Mouse (Mus musculus): Measurements from ENCODE around the gene Prtn3.

The Prtn3 gene

DNA sequence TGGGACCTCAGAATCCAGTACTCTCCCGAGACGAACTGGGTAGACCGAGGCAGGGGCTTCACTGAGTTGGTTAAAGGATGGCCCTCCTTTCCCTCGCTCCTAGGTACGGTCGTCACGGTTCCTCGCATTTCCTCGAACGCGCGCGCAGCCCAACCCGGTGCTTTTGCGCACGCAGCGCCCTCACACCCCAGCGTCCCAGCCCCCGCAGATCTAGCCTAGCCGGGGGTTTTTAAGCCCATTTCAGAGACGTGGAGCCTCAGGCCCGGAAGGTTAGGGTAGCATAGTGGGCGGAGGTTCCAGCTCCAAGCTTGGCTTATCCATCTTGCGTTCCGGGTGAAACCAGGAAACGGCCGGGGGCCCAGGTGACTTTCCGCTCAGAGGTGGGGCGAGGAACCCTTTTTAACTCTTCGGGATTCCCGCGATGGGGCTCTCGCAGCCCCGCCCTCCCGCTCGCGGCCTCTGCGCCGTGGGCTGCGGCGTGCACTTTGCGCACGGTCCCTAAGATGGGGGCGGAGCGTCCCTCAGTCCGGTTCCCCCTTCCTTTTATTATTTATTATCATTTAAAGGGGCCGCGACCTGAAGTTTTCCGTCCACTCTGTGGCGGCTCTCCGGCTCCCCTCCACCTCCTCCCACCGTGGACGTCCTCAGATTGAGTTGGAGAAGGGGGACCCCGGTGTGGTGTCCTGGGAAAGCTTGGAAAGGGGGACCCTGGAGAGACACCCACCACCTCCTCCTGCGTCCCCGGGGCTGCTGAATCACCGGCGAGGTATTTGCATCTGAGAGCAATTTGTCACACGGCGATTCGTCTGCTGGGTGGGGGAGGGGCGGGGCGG lies 52.4 kb downstream of the Prtn3 start, which contains the start of gene Arid3a:
TSS of gene Arid3a (plus strand) at position 553 of the 833 bp plus-strand sequence.
- in situ Hi-C loops (cut with MboI, MseI) = loop anchor here (5.0 kb wide), 1 partner anchor 91 kb away; the partner anchor contains the start of gene Arhgap45

DNA sequence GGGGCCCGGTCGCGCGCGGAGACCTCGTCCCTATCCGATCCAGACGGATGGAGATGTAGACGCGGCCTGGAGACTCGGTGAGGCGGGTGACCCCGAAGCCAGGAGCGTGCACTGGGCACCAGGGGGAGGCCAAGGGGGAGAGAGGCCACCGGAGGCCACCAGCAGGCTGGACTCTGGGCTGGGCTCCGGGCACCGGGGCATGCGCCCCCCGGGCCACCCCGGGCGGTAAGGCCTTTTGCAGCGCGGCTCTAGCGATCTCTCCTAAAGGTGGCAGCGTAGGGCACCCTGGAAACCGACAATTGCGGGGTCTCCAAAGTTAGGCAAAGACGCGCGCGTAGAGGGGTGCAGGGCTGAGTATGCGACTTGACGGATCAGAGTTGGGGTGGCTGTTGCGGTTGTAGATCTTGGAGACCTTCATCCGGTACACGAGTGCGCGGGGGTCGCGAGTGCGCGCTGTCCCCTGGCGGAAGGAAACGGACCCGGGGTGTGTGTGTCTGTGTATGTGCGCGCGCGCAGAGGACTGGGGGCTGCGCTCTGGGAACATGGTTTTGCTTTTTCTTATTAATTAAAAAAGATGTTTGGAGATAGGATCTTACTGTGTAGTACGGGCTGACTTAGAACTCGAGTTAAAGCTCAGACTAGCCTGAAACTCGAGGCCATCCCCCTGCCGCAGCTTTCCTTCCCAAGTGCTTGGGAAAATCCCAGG lies 53.2 kb downstream of the Prtn3 start:
- in situ Hi-C loops (cut with MboI, MseI) = loop anchor here (5.0 kb wide), 1 partner anchor 90 kb away; the partner anchor contains the start of gene Arhgap45

- in situ Hi-C loops (cut with MboI, MseI) = loop anchor here (5.0 kb wide), 1 partner anchor 89 kb away; the partner anchor contains the start of gene Arhgap45
Observed at GRCm38 (mm10) chr10:79928030-79928694, 53.9 kb downstream of the Prtn3 start.

- in situ Hi-C loops (cut with MboI, MseI) = loop anchor here (5.0 kb wide), 1 partner anchor 88 kb away; the partner anchor contains the start of gene Arhgap45
Observed at GRCm38 (mm10) chr10:79928907-79929701, 54.8 kb downstream of the Prtn3 start.

DNA sequence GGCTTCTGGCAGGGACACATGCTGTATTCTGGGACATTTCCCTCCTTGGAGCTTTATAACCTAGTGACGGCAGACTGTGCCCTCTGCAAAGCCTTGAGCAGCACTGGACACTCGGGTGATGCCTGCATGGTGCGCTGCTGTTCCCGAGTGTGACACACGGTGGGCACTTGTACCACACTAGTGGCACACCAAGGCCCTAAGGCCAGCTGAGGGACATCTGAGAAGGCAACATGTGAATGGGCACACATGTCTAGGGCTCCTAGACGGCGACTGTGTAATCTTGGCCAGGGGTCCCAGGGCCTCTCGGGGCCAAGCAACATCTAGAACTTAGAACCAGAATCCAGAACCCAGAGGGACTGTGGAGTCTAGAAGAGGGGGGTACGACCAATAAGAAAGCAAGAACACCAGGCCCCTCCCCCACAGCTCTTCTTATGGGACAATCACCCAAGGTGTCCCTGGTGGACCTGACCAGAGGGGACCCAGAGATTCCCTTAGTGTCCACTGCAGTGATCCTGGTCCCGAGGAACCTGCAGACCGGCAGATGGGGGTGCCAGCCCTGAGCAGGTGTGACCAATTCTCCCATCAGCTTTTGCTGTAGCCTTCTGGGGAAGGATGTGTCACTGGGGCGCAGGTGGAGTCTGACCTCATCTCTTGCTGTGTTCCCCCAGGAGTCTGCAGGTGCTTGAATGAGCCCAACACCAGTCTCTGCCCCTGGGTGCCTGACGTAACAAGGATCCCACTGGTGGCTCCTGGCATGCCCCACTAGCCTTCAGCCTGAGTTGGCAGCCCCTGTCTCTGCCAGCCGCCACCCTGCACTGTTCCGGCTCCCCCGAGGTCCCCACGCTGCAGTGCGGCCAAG lies 55.9 kb downstream of the Prtn3 start:
- in situ Hi-C loops (cut with MboI, MseI) = loop anchor here (5.0 kb wide), 1 partner anchor 87 kb away; the partner anchor contains the start of gene Arhgap45

- in situ Hi-C loops (cut with MboI, MseI) = no loop called here
Observed at GRCm38 (mm10) chr10:79930826-79931186, 56.5 kb downstream of the Prtn3 start.

DNA sequence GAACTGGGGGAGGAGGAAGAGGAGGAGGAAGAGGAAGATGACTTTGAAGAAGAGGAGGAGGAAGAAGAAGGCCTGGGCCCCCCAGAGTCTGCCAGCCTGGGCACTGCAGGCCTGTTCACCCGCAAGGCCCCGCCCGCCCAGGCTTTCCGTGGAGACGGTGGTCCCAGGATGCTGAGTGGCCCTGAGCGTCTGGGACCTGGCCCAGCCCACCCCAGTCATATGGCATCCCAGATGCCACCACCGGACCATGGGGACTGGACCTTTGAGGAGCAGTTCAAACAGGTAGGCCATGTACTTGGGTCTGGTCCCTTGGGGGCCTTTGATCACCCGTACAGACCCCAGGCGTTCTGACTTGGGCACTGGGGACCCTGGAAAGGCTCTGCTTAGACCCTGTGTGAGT lies 57.5 kb downstream of the Prtn3 start:
- in situ Hi-C loops (cut with MboI, MseI) = no loop called here

GRCm38 (mm10) chr10:79932736-79933135 lies 58.5 kb downstream of the Prtn3 start:
- in situ Hi-C loops (cut with MboI, MseI) = no loop called here
